Mouse (Mus musculus): ENCODE measurements around the gene Cd300lg. TPM values are rescaled to one million over a fixed set of nuclear protein-coding genes. Genes with fewer than 3 reads are reported as not detected.
A peak's percentile ranks its signal among the peaks of the same experiment; 100 is the strongest.

Cd300lg gene
- polyA plus RNA-seq, 1 experiment from 2014 or later, result 0.38 TPM

DNA sequence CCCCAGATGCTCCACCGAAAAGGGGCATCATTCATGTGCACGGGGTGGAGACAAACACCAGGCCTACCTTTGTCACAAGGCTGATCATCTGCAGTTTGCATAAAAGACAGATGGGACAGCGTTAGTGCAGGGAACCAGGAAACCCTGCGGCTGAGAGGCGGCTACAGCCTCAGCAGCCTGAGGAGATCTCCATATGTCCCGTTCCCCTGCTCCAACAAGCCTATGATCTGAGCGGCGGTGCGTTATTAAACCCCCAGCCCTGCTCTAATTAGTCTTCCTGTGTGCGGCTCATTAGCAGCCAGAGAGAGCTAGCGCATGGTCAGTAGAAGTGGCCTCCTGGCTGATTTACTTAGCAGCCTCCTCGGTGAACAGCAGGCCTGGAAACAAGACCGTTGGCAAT is 31.2 kb upstream of the Cd300lg start:
- Histone ChIP-seq H3K27me3 (no peaks in the 10 kb centered on the region), H3K9me3 (no peaks in the 10 kb centered on the region), H3K4me3 (no peak overlapping the region), H3K36me3 (peaks cover 83% of the 10 kb centered on the region), H3K27ac (peak overlapping the region; percentile 90), H3K4me2 (peak overlapping the region; percentile 10; the same call in 1 of the 2 replicates), H3K4me1 (replicated peaks) (peaks cover 27% of the 10 kb centered on the region), H3K9ac (peak overlapping the region; percentile 3)
- WGBS, result 40% methylated on average over 13 of the region's 13 CpGs
- ATAC-seq (ENCODE audit: low FRiP score), result peak; percentile 57

- no peak overlapping the region for H3K4me2 ChIP-seq
- no peak overlapping the region for H3K9ac ChIP-seq
- peaks cover 34% of the 10 kb centered on the region for H3K4me1 ChIP-seq (replicated peaks)
- 80% methylated on average over 8 of the region's 8 CpGs for WGBS
- H3K27me3 ChIP-seq, result no peaks in the 10 kb centered on the region
- no peaks in the 10 kb centered on the region for H3K9me3 ChIP-seq
- no peak overlapping the region for H3K27ac ChIP-seq
- peaks cover 86% of the 10 kb centered on the region for H3K36me3 ChIP-seq
- no peak for ATAC-seq (ENCODE audit: low FRiP score)
- no peak overlapping the region for H3K4me3 ChIP-seq
Observed at GRCm38 (mm10) chr11:102011510-102011909, 29.8 kb upstream of the Cd300lg start.

DNA sequence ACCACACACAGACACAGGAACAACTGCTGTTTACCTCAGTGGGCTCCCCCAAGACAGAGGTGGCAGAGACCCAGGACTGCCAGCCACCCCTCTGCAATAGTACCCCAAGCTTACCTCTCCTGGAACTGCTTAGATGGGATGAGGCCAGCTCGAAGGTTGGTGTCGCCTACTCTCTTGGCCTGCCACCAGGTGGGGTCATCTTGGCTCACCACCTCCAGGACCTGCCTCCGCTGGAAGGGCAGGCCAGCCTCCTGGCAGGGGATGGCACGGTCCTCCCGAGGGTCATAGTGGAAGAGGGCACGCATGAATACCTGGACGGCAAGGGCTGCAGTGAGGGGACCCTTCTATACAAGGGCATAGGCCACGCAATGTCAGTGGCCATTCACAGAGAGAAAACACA is 28.1 kb upstream of the Cd300lg start:
- H3K36me3 ChIP-seq, result peaks cover 84% of the 10 kb centered on the region
- 88% methylated on average over 8 of the region's 8 CpGs for WGBS

GRCm38 (mm10) chr11:102015472-102015871 is 25.8 kb upstream of the Cd300lg start:
- Histone ChIP-seq H3K36me3 (peaks cover 68% of the 10 kb centered on the region), H3K4me3 (no peak overlapping the region), H3K9me3 (no peaks in the 10 kb centered on the region), H3K9ac (peak overlapping the region; percentile 39; the same call in 1 of the 2 replicates), H3K27ac (peak overlapping the region; percentile 40), H3K4me2 (no peak overlapping the region), H3K27me3 (no peaks in the 10 kb centered on the region), H3K4me1 (replicated peaks) (peaks cover 25% of the 10 kb centered on the region)
- 53% methylated on average over 6 of the region's 6 CpGs for WGBS
- ATAC-seq (ENCODE audit: low FRiP score), result no peak

More for the DNA sequence above, 28.1 kb upstream of the Cd300lg start:
- no peak overlapping the region for H3K4me2 ChIP-seq
- H3K27ac ChIP-seq, result no peak overlapping the region
- peaks cover 32% of the 10 kb centered on the region for H3K4me1 ChIP-seq (replicated peaks)
- no peaks in the 10 kb centered on the region for H3K27me3 ChIP-seq
- no peak overlapping the region for H3K4me3 ChIP-seq
- H3K9ac ChIP-seq, result no peak overlapping the region
- no peak for ATAC-seq (ENCODE audit: low FRiP score)
- H3K9me3 ChIP-seq, result no peaks in the 10 kb centered on the region

GRCm38 (mm10) chr11:102016136-102016535 is 25.2 kb upstream of the Cd300lg start:
- peak overlapping the region; percentile 8; the same call in 1 of the 2 replicates for H3K9ac ChIP-seq
- H3K27me3 ChIP-seq, result no peaks in the 10 kb centered on the region
- WGBS, result 90% methylated on average over 1 of the region's 1 CpGs
- peaks cover 20% of the 10 kb centered on the region for H3K4me1 ChIP-seq (replicated peaks)
- peaks cover 64% of the 10 kb centered on the region for H3K36me3 ChIP-seq
- no peak overlapping the region for H3K4me2 ChIP-seq
- H3K9me3 ChIP-seq, result no peaks in the 10 kb centered on the region
- ATAC-seq (ENCODE audit: low FRiP score), result no peak
- H3K27ac ChIP-seq, result no peak overlapping the region
- H3K4me3 ChIP-seq, result no peak overlapping the region

GRCm38 (mm10) chr11:102019736-102020135 is 21.6 kb upstream of the Cd300lg start:
- Histone ChIP-seq H3K4me3 (no peak overlapping the region), H3K9me3 (no peaks in the 10 kb centered on the region), H3K27ac (no peak overlapping the region), H3K36me3 (peaks cover 51% of the 10 kb centered on the region), H3K4me1 (replicated peaks) (peaks cover 35% of the 10 kb centered on the region), H3K4me2 (no peak overlapping the region), H3K9ac (no peak overlapping the region), H3K27me3 (no peaks in the 10 kb centered on the region)
- WGBS, result 65% methylated on average over 9 of the region's 9 CpGs
- no peak for ATAC-seq (ENCODE audit: low FRiP score)

GRCm38 (mm10) chr11:102021196-102021595 is 20.1 kb upstream of the Cd300lg start:
- Histone ChIP-seq H3K4me1 (replicated peaks) (peaks cover 37% of the 10 kb centered on the region), H3K27ac (no peak overlapping the region), H3K36me3 (peaks cover 39% of the 10 kb centered on the region), H3K9ac (no peak overlapping the region), H3K27me3 (no peaks in the 10 kb centered on the region), H3K9me3 (no peaks in the 10 kb centered on the region), H3K4me2 (no peak overlapping the region), H3K4me3 (no peak overlapping the region)
- no peak for ATAC-seq (ENCODE audit: low FRiP score)
- 86% methylated on average over 5 of the region's 5 CpGs for WGBS

- H3K27ac ChIP-seq, result no peak overlapping the region
- WGBS, result 70% methylated on average over 13 of the region's 13 CpGs
- peak overlapping the region; percentile 16; the same call in 1 of the 2 replicates for H3K9ac ChIP-seq
- no peaks in the 10 kb centered on the region for H3K9me3 ChIP-seq
- H3K36me3 ChIP-seq, result peaks cover 21% of the 10 kb centered on the region
- H3K27me3 ChIP-seq, result no peaks in the 10 kb centered on the region
- H3K4me1 ChIP-seq (replicated peaks), result peaks cover 50% of the 10 kb centered on the region
- H3K4me3 ChIP-seq, result no peak overlapping the region
- no peak for ATAC-seq (ENCODE audit: low FRiP score)
- H3K4me2 ChIP-seq, result no peak overlapping the region
Observed at GRCm38 (mm10) chr11:102023406-102023805, 17.9 kb upstream of the Cd300lg start.

GRCm38 (mm10) chr11:102024084-102024758 is 17.1 kb upstream of the Cd300lg start:
- ATAC-seq (ENCODE audit: low FRiP score), result no peak
- no peak overlapping the region for H3K27ac ChIP-seq
- H3K4me3 ChIP-seq, result no peak overlapping the region
- 89% methylated on average over 6 of the region's 6 CpGs for WGBS
- H3K4me2 ChIP-seq, result peak overlapping the region; percentile 70; the same call in 1 of the 2 replicates
- peaks cover 51% of the 10 kb centered on the region for H3K4me1 ChIP-seq (replicated peaks)
- peak overlapping the region; percentile 16; the same call in 1 of the 2 replicates for H3K9ac ChIP-seq
- H3K9me3 ChIP-seq, result no peaks in the 10 kb centered on the region
- H3K27me3 ChIP-seq, result no peaks in the 10 kb centered on the region
- peaks cover 17% of the 10 kb centered on the region for H3K36me3 ChIP-seq

GRCm38 (mm10) chr11:102024875-102025274 is 16.4 kb upstream of the Cd300lg start:
- H3K4me3 ChIP-seq, result peak overlapping the region; percentile 65
- WGBS, result 89% methylated on average over 4 of the region's 4 CpGs

DNA sequence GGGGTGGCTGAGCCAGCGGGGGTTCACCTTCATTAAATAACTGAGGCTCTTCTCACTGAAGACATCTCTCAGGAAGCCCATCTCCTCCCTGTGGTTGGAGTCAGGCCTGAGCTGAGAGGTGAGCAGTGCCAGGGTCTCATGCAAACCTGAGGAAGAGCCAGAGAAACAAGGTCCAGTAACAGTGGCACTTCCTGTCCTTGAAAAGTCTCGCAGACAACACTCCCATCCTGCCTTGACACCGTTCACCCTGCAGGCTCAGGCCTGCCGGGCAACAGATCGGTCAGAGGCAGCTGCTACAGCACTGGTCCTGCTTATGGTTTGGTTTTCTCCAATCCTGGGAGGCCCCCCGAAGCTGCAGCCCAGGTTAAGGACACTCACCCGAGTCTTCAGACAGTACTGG is 16.0 kb upstream of the Cd300lg start:
- H3K9ac ChIP-seq, result peak overlapping the region; percentile 86
- H3K27me3 ChIP-seq, result no peaks in the 10 kb centered on the region
- 29% methylated on average over 7 of the region's 7 CpGs for WGBS
- peaks cover 51% of the 10 kb centered on the region for H3K4me1 ChIP-seq (replicated peaks)
- peaks cover 17% of the 10 kb centered on the region for H3K36me3 ChIP-seq
- no peak for ATAC-seq (ENCODE audit: low FRiP score)
- H3K9me3 ChIP-seq, result no peaks in the 10 kb centered on the region
- H3K4me2 ChIP-seq, result peak overlapping the region; percentile 70
- H3K4me3 ChIP-seq, result peak overlapping the region; percentile 65
- 0 out of 2 replicates have a peak overlapping the region, but pooled peaks have one; percentile 30 for H3K27ac ChIP-seq

More at GRCm38 (mm10) chr11:102024875-102025274, 16.4 kb upstream of the Cd300lg start:
- Histone ChIP-seq H3K9ac (peak overlapping the region; percentile 86), H3K27me3 (no peaks in the 10 kb centered on the region), H3K36me3 (peaks cover 17% of the 10 kb centered on the region), H3K4me2 (peak overlapping the region; percentile 70), H3K27ac (0 out of 2 replicates have a peak overlapping the region, but pooled peaks have one; percentile 30), H3K4me1 (replicated peaks) (peaks cover 48% of the 10 kb centered on the region), H3K9me3 (no peaks in the 10 kb centered on the region)
- ATAC-seq (ENCODE audit: low FRiP score), result no peak

- Histone ChIP-seq H3K4me3 (peak overlapping the region; percentile 65), H3K27ac (peak overlapping the region; percentile 94), H3K4me1 (replicated peaks) (peaks cover 53% of the 10 kb centered on the region), H3K9ac (peak overlapping the region; percentile 86), H3K9me3 (no peaks in the 10 kb centered on the region), H3K36me3 (peaks cover 17% of the 10 kb centered on the region), H3K4me2 (peak overlapping the region; percentile 70), H3K27me3 (no peaks in the 10 kb centered on the region)
- WGBS, result 3% methylated on average over 16 of the region's 23 CpGs
- peak; percentile 19; the same call in 1 of the 2 replicates for ATAC-seq (ENCODE audit: low FRiP score)
Observed at GRCm38 (mm10) chr11:102025991-102026660, 15.2 kb upstream of the Cd300lg start.

Data from hindbrain, embryonic 13.5 days (tissue).